Mouse (Mus musculus) telencephalon, adult 2 months (tissue): Measurements from ENCODE around the gene Kcnj1.

Experiments
- DNase-seq: peaks from one replicate; pipeline ENCODE4 v3.0.0-alpha.2; 2011; ENCODE audit warnings: low read depth, low spot score

Gene Kcnj1

GRCm38 (mm10) chr9:32448766-32449165 is 76.5 kb downstream of the Kcnj1 start:
- DNase-seq = no peak
